Mouse (Mus musculus) gastrocnemius, adult 2 months (tissue): Measurements from ENCODE around the gene Ampd1. TPM values are rescaled to one million over a fixed set of nuclear protein-coding genes. Genes with fewer than 3 reads are reported as not detected.
A peak's percentile ranks its signal among the peaks of the same experiment; 100 is the strongest.

Experiments
- DNase-seq: peaks from one replicate; pipeline ENCODE4 v3.0.0; 2022
- H3K27ac ChIP-seq: fragments of 200-600 bp; 2 replicates; pipeline ENCODE4 v1.8.1; 2022; ENCODE audit warnings: mild to moderate bottlenecking
- H3K4me3 ChIP-seq: fragments of 200-600 bp; 2 replicates; pipeline ENCODE4 v1.8.1; 2022; ENCODE audit warnings: mild to moderate bottlenecking, moderate library complexity
- CTCF ChIP-seq: fragments of 200-600 bp; IDR thresholded peaks from 2 replicates; pipeline ENCODE4 v1.8.1; 2022; ENCODE audit warnings: antibody characterized with exemption, mild to moderate bottlenecking, moderate library complexity
- intact Hi-C: fragments of 180-260 bp; cut with DNase I; formaldehyde crosslinking; loops from one replicate; pipeline ENCODE4 v1.15.1; 2025
- total RNA-seq, 2 experiments: library from RNA; stranded (reverse); gene quantifications; 2 replicates each; pipeline ENCODE4 v1.2.3; 2021

Ampd1 gene
- total RNA-seq, 2 experiments from 2014 or later: 1,020 to 1,179 TPM

DNA sequence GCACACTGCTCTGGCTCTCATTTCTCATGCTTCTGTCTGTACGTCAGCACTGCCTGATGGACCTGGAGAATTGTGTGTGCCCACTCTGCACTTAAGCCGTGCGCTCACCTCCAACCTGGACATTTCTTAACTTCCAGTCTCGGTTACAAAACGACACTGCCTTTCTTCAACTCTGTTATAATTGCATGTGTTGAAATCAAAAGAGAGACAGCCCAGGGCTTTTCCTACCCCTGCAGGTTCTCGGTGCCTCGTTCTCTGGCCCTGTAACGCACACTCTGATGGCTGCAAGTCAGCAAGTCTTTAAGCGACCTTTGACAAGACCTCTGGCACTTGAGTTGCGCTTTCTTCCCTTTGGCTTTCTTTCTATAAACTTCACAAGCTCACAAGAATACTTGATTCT, 68.6 kb downstream of the Ampd1 start:
- intact Hi-C loops: loop anchor here (2.0 kb wide), 1 partner anchor 24 kb away; no protein-coding TSS in a partner anchor
- DNase-seq: no peak
- TF ChIP-seq CTCF: no peak
- Histone ChIP-seq H3K4me3 (no peak overlapping the region), H3K27ac (no peak overlapping the region)

- intact Hi-C loops: loop anchor here (5.0 kb wide), 1 partner anchor 43 kb away; the partner anchor contains the start of gene Dennd2c
Measured at GRCm38 (mm10) chr3:103145336-103145735, 71.5 kb downstream of the Ampd1 start.

GRCm38 (mm10) chr3:103145791-103146190, 72.0 kb downstream of the Ampd1 start:
- intact Hi-C loops: loop anchor here (5.0 kb wide), 1 partner anchor 43 kb away; the partner anchor contains the start of gene Dennd2c
- Histone ChIP-seq H3K4me3 (no peak overlapping the region), H3K27ac (no peak overlapping the region)
- no peak for TF ChIP-seq CTCF
- DNase-seq: no peak

More at GRCm38 (mm10) chr3:103145336-103145735, 71.5 kb downstream of the Ampd1 start:
- no peak overlapping the region for H3K4me3 ChIP-seq
- H3K27ac ChIP-seq: no peak overlapping the region
- TF ChIP-seq CTCF: no peak
- no peak for DNase-seq

DNA sequence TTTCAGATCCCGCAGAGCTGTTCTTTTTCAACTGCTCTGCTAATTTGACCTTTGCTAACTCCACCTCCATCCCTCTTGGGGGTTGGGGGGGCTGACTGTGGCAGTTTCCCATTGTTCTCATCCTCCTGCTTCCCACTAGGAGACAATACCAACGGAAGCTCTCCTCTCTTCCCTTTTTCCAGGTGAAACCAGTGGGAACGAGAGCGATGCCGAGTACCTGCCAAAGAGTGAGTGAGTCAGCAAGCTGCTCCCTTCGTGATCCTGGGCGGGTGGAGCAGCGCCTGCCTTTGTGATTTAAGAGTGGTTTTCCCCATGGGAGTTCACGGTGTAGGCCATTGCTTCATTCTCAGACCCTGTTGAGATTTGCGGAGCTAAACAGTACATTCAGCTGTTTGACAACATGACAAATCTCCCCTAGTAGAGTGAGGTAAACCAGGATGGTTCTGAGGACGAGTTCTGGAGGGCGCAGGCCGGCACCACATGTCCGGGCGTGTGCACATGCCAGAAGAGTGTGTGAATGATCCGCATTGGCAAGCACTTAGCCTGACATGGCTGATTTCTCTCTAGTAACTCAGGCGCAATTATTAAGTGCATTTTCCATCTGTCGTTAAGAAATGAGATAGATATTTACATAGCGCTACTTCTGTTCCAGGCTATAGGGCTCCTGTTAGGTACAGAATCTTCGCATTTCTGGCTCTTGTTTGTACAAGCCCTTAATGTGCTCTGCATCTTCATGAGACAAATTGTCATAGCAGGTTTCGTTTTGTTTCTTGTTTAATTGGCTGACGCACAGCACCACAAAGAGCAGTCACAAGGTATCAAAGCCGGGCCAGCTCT, 72.7 kb downstream of the Ampd1 start:
- no peak for DNase-seq

GRCm38 (mm10) chr3:103147775-103148174, 74.0 kb downstream of the Ampd1 start:
- Histone ChIP-seq H3K27ac (no peak overlapping the region), H3K4me3 (no peak overlapping the region)
- DNase-seq: no peak
- intact Hi-C loops: loop anchor here (5.0 kb wide), 1 partner anchor 45 kb away; the partner anchor contains the start of gene Dennd2c
- peak; percentile 20; the same call in 1 of the 2 replicates for TF ChIP-seq CTCF

More for the DNA sequence above, 72.7 kb downstream of the Ampd1 start:
- TF ChIP-seq CTCF: no peak
- intact Hi-C loops: loop anchor here (5.0 kb wide), 1 partner anchor 44 kb away; the partner anchor contains the start of gene Dennd2c
- Histone ChIP-seq H3K4me3 (no peak overlapping the region), H3K27ac (no peak overlapping the region)

GRCm38 (mm10) chr3:103148941-103149340, 75.1 kb downstream of the Ampd1 start:
- no peak for TF ChIP-seq CTCF
- H3K27ac ChIP-seq: no peak overlapping the region
- no peak for DNase-seq
- intact Hi-C loops: loop anchor here (5.0 kb wide), 1 partner anchor 47 kb away; the partner anchor contains the start of gene Dennd2c
- H3K4me3 ChIP-seq: no peak overlapping the region

Other genes starting within 250 kb of the Ampd1 start
- gene Sycp1, start 137.9 kb upstream of the Ampd1 start, total RNA-seq: not detected
- not detected for gene Nr1h5, start 109.9 kb upstream of the Ampd1 start, total RNA-seq
- 10 to 100 TPM; 39.6 to 41.5 TPM for gene Sike1, start 78.3 kb upstream of the Ampd1 start, total RNA-seq
- 1,000 to 10,000 TPM in 1 of 2 experiments, 100 to 1,000 TPM in 1; 962 to 1,109 TPM for gene Csde1, start 53.6 kb upstream of the Ampd1 start, total RNA-seq
- gene Nras, start 15.7 kb upstream of the Ampd1 start, total RNA-seq: 10 to 100 TPM; 50.1 to 53.5 TPM
- gene Dennd2c, start 28.6 kb downstream of the Ampd1 start, total RNA-seq: 1 to 10 TPM; 2.3 to 2.5 TPM
- 10 to 100 TPM; 41.3 to 51.7 TPM for gene Bcas2, start 97.6 kb downstream of the Ampd1 start, total RNA-seq
- 10 to 100 TPM; 11.3 to 12.7 TPM for gene Trim33, start 205.3 kb downstream of the Ampd1 start, total RNA-seq